Mouse (Mus musculus): ENCODE results near the gene Rassf6. TPM values are rescaled to one million over a fixed set of nuclear protein-coding genes. Genes with fewer than 3 reads are reported as not detected.
A peak's percentile ranks its signal among the peaks of the same experiment; 100 is the strongest.

Rassf6 gene
- total RNA-seq, 2 experiments from 2014 or later = 1.4 TPM

GRCm38 (mm10) chr5:90579556-90579955, 60.9 kb downstream of the Rassf6 start:
- intact Hi-C loops (cut with DNase I) = no loop called here

GRCm38 (mm10) chr5:90577751-90578150, 62.7 kb downstream of the Rassf6 start:
- intact Hi-C loops (cut with DNase I) = no loop called here

More at GRCm38 (mm10) chr5:90579556-90579955, 60.9 kb downstream of the Rassf6 start:
- no peak for DNase-seq

GRCm38 (mm10) chr5:90571216-90571615, 69.2 kb downstream of the Rassf6 start:
- DNase-seq = peak; percentile 8
- intact Hi-C loops (cut with DNase I) = no loop called here

More at GRCm38 (mm10) chr5:90577751-90578150, 62.7 kb downstream of the Rassf6 start:
- DNase-seq = no peak

GRCm38 (mm10) chr5:90568338-90568737, 72.1 kb downstream of the Rassf6 start:
- DNase-seq = no peak
- intact Hi-C loops (cut with DNase I) = no loop called here

- intact Hi-C loops (cut with DNase I) = no loop called here
- no peak for DNase-seq
Measured at GRCm38 (mm10) chr5:90567788-90568187, 72.7 kb downstream of the Rassf6 start.

- DNase-seq = no peak
- intact Hi-C loops (cut with DNase I) = no loop called here
Measured at GRCm38 (mm10) chr5:90565205-90565604, 75.3 kb downstream of the Rassf6 start.

- DNase-seq = no peak
- intact Hi-C loops (cut with DNase I) = no loop called here
Measured at GRCm38 (mm10) chr5:90564161-90564560, 76.3 kb downstream of the Rassf6 start.

GRCm38 (mm10) chr5:90562880-90563279, 77.6 kb downstream of the Rassf6 start:
- no peak for DNase-seq
- intact Hi-C loops (cut with DNase I) = no loop called here

GRCm38 (mm10) chr5:90561721-90562275, 78.7 kb downstream of the Rassf6 start:
- DNase-seq = no peak
- intact Hi-C loops (cut with DNase I) = no loop called here

- DNase-seq = no peak
- intact Hi-C loops (cut with DNase I) = no loop called here
Measured at GRCm38 (mm10) chr5:90560743-90561142, 79.7 kb downstream of the Rassf6 start, which contains the start of gene 5830473C10Rik. 5830473C10Rik (plus strand) TSS chr5:90561107.

- intact Hi-C loops (cut with DNase I) = no loop called here
- DNase-seq = no peak
Measured at GRCm38 (mm10) chr5:90556052-90556451, 84.4 kb downstream of the Rassf6 start.

Other genes with a start within 250 kb of the Rassf6 start
- gene Alb, start 179.8 kb downstream of the Rassf6 start, total RNA-seq (2021) = 1 to 10 TPM in 1 of 2 experiments, under 1 TPM in 1; 0.46 to 1.6 TPM
- under 1 TPM in 1 of 2 experiments, not detected in 1; 0.44 TPM for gene Afp, start 149.9 kb downstream of the Rassf6 start, total RNA-seq (2021)
- gene Afm, start 121.7 kb downstream of the Rassf6 start, total RNA-seq (2021) = not detected
- under 1 TPM; 0.54 TPM for gene 5830473C10Rik, start 79.5 kb downstream of the Rassf6 start, total RNA-seq (2021)
- not detected for gene Cxcl5, start 118.7 kb upstream of the Rassf6 start, total RNA-seq (2021)
- gene Ppbp, start 127.9 kb upstream of the Rassf6 start, total RNA-seq (2021) = under 1 TPM in 1 of 2 experiments, not detected in 1; 0.36 TPM
- 10 to 100 TPM in 1 of 2 experiments, 1 to 10 TPM in 1; 9.8 to 11.2 TPM for gene Pf4, start 131.8 kb upstream of the Rassf6 start, total RNA-seq (2021)
- gene Cxcl3, start 145.4 kb upstream of the Rassf6 start, total RNA-seq (2021) = not detected
- gene Cxcl15, start 153.9 kb upstream of the Rassf6 start, total RNA-seq (2021) = not detected